Mouse (Mus musculus): ENCODE results near the gene Col15a1.

The Col15a1 gene

GRCm38 (mm10) chr4:47303340-47303998 is 95.5 kb downstream of the Col15a1 start:
- DNase-seq (ENCODE audit: low spot score), result no peak

- DNase-seq (ENCODE audit: low spot score), result no peak
Observed at GRCm38 (mm10) chr4:47309886-47310625, 102.1 kb downstream of the Col15a1 start.

DNA sequence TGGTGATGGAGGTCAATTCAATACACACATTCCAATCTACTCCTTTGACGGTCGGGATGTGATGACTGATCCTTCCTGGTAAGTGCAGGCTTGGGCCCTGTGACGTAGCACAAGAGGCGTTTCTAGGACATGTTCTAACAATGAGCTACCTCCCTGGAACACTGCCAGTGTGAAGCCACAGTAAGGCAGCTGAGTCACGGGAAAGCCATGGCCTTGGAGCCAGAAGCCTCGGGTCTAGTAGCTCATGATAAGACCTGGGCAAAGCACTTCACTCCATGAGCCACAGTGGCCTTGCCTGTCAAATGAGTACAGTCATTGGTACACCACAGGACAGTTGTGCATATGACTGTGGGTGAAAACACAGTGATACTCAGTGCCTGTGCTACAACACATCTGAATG is 102.9 kb downstream of the Col15a1 start:
- DNase-seq (ENCODE audit: low spot score), result no peak

DNA sequence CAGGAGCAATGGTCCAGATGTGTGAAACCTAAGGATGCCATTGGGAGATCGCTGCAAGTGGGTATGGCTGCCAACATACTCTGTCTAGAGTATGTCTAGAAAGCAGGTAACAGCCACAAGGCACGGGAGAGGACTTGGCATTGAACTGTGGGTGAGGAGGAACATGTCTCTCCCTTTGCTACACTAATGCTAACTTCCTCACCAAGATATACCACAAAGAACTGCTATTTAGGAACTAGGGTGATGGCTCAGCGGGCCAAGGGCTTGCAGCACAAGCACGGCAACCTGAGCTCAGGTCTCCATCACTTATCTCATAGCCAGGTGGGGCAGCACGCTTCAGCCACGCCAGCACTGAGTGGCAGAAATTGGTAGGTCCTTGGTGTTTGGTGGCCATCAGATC is 103.5 kb downstream of the Col15a1 start:
- no peak for DNase-seq (ENCODE audit: low spot score)

- DNase-seq (ENCODE audit: low spot score), result no peak
Observed at GRCm38 (mm10) chr4:47311929-47312328, 104.0 kb downstream of the Col15a1 start.

- no peak for DNase-seq (ENCODE audit: low spot score)
Observed at GRCm38 (mm10) chr4:47312676-47313075, 104.7 kb downstream of the Col15a1 start.

DNA sequence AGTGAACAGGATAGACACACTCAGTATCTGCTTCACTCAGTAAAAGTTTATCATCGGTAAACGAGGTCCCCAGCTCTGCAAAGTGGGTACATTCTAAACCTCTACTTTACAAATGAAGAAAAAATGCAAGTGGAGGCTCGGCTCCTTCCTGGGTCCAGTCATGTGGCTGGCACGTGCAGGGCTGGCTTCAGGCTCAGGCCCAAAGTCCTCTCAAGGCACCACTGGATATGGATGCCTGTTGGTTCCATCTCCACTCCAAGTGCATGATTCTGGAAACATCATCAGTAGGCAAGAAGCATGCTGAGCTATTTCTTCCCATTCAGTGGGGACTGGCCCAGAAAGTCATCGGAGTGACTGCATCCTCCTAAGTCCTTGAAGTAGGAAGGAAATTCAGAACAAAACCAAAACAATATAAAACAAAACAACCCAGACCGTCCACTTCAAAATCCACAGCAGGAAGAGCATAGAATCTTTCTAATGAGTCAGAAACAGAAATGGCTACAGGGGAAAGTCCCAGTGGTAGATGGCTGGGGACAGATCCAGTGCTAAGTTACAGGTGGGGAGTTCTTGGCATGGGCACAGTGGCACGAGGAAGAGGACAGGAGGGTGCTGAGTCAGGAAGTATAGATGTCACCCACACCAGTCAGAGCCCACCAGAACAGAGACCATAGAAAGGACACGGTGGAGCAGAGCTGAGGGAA is 105.9 kb downstream of the Col15a1 start:
- no peak for DNase-seq (ENCODE audit: low spot score)

GRCm38 (mm10) chr4:47315458-47315857 is 107.5 kb downstream of the Col15a1 start:
- DNase-seq (ENCODE audit: low spot score), result no peak

GRCm38 (mm10) chr4:47316432-47316831 is 108.5 kb downstream of the Col15a1 start:
- DNase-seq (ENCODE audit: low spot score), result no peak

- no peak for DNase-seq (ENCODE audit: low spot score)
Observed at GRCm38 (mm10) chr4:47319561-47320321, 111.8 kb downstream of the Col15a1 start.

- no peak for DNase-seq (ENCODE audit: low spot score)
Observed at GRCm38 (mm10) chr4:47322315-47322714, 114.4 kb downstream of the Col15a1 start.

DNA sequence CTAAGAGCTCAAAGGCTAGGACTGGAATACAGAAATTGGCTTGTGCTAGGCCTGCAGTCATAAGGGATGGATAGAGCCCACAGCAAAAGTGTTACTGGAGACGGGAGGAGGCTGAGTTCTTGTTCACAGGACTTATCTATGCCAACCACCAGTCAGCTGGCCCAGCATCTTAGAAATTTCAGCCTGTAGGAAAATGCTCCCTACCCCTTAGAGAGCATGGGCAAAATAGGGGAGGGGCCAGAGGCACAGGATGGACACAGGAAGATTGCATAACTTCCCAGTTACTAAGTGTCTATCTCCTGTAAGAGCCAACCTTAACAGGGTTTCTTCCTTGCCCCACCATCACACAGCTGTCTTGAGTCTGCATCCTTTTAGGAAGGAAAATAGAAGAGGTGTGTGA is 116.2 kb downstream of the Col15a1 start:
- no peak for DNase-seq (ENCODE audit: low spot score)

DNA sequence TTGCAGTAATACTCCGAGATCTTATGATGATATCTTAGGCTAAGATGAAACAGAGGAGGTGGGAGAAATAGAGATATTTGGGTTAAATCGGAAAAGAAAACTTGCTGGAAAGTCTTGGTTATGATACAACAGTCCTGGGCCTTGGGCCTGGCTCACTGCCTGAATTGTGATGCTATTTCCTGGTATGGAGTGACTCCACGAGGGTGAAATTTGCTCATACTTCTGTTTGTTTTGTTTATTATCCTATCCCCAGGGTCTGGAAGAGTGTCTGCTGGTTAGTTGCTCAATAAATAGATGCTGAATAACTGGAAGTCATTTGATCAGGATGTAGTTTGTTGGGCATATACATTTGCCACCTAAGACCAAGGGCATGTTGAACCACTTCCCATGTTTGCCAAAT is 119.8 kb downstream of the Col15a1 start:
- DNase-seq (ENCODE audit: low spot score), result no peak

DNA sequence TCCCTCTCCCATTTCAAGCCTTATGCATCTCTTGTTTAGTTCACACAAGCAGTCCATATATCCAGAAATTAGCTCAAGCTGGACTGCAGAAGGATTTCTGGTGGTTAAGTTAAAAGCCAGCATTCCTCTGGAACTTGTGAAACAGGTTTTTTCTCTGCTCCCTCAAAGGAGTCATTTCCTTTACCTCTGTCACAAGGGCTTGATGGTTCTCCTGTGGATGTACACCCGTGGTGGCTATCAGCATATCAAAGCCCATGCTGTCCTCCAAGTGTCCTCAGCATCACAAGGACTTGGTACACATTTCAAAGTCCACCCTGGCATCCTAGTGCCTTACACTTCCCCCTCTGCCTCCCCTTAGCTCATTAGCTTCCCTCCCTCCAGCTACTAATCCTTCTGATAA is 121.3 kb downstream of the Col15a1 start:
- no peak for DNase-seq (ENCODE audit: low spot score)

- DNase-seq (ENCODE audit: low spot score), result no peak
Observed at GRCm38 (mm10) chr4:47330378-47331052, 122.6 kb downstream of the Col15a1 start.

GRCm38 (mm10) chr4:47332812-47333343 is 124.9 kb downstream of the Col15a1 start:
- no peak for DNase-seq (ENCODE audit: low spot score)

GRCm38 (mm10) chr4:47333541-47333940 is 125.6 kb downstream of the Col15a1 start:
- no peak for DNase-seq (ENCODE audit: low spot score)

GRCm38 (mm10) chr4:47336941-47337600 is 129.1 kb downstream of the Col15a1 start:
- no peak for DNase-seq (ENCODE audit: low spot score)

DNA sequence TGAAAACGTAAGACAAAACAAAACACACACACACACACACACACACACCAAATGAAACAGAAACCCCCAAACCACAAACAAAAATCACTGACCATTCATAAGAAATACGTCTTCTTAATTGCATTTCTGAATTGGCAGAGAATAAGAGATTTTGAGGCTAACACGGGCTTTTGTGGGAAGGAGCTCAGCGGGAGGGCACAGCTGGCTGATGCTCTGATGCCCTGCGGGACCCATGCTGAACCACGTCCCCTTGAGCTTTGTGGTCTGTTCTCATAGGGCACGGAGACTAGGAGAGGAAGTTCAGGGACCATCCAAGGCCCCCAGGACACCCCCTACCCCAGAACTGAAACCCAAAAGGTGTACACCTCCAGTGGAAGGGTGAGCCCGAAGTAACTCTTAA is 134.7 kb downstream of the Col15a1 start:
- DNase-seq (ENCODE audit: low spot score), result no peak

GRCm38 (mm10) chr4:47347022-47347421 is 139.1 kb downstream of the Col15a1 start:
- no peak for DNase-seq (ENCODE audit: low spot score)

- no peak for DNase-seq (ENCODE audit: low spot score)
Observed at GRCm38 (mm10) chr4:47349759-47350158, 141.8 kb downstream of the Col15a1 start.

All from yolk sac, embryonic 10.5 days (tissue).